Mouse (Mus musculus): Measurements from ENCODE around the gene Eefsec. TPM values are rescaled to one million over a fixed set of nuclear protein-coding genes. Genes with fewer than 3 reads are reported as not detected.

Eefsec gene
- polyA plus RNA-seq, 1 experiment = 15.8 TPM

- TF ChIP-seq POLR2A (IDR thresholded peaks at IDR 0.05; ENCODE audit: low read depth, low read length) = no peak
- no peak for TF ChIP-seq CTCF (IDR thresholded peaks at IDR 0.05; ENCODE audit: extremely low read depth, insufficient read length, insufficient replicate concordance, low read depth, low read length)
- Histone ChIP-seq H3K36me3 (ENCODE audit: control insufficient read depth, insufficient read depth, low read length) (peaks cover 2% of the 10 kb centered on the region; the same call in 1 of the 2 replicates), H3K4me3 (ENCODE audit: low read depth, low read length) (no peak overlapping the region), H3K4me1 (ENCODE audit: control insufficient read depth, insufficient read depth, insufficient read length, low read length) (no peaks in the 10 kb centered on the region), H3K27me3 (ENCODE audit: control insufficient read depth, insufficient read depth, low read length) (no peaks in the 10 kb centered on the region), H3K27ac (ENCODE audit: insufficient read depth, low read depth, low read length) (no peak overlapping the region)
- 82% methylated on average over 9 of the region's 9 CpGs for WGBS
Measured at GRCm38 (mm10) chr6:88313937-88314336, 132.4 kb downstream of the Eefsec start.

- Histone ChIP-seq H3K27ac (ENCODE audit: insufficient read depth, low read depth, low read length) (no peak overlapping the region), H3K4me1 (ENCODE audit: control insufficient read depth, insufficient read depth, insufficient read length, low read length) (peaks cover 6% of the 10 kb centered on the region), H3K27me3 (ENCODE audit: control insufficient read depth, insufficient read depth, low read length) (no peaks in the 10 kb centered on the region), H3K36me3 (ENCODE audit: control insufficient read depth, insufficient read depth, low read length) (peaks cover 2% of the 10 kb centered on the region; the same call in 1 of the 2 replicates), H3K4me3 (ENCODE audit: low read depth, low read length) (no peak overlapping the region)
- TF ChIP-seq POLR2A (IDR thresholded peaks at IDR 0.05; ENCODE audit: low read depth, low read length) = no peak
- no peak for TF ChIP-seq CTCF (IDR thresholded peaks at IDR 0.05; ENCODE audit: extremely low read depth, insufficient read length, insufficient replicate concordance, low read depth, low read length)
- WGBS = 95% methylated on average over 10 of the region's 10 CpGs
Measured at GRCm38 (mm10) chr6:88311593-88311992, 134.7 kb downstream of the Eefsec start.

GRCm38 (mm10) chr6:88306100-88306746 lies 140.1 kb downstream of the Eefsec start:
- WGBS = 19% methylated on average over 4 of the region's 4 CpGs
- Histone ChIP-seq H3K27ac (ENCODE audit: insufficient read depth, low read depth, low read length) (peak overlapping the region; percentile 72), H3K27me3 (ENCODE audit: control insufficient read depth, insufficient read depth, low read length) (no peaks in the 10 kb centered on the region), H3K4me3 (ENCODE audit: low read depth, low read length) (no peak overlapping the region), H3K4me1 (ENCODE audit: control insufficient read depth, insufficient read depth, insufficient read length, low read length) (peaks cover 13% of the 10 kb centered on the region), H3K36me3 (ENCODE audit: control insufficient read depth, insufficient read depth, low read length) (no peaks in the 10 kb centered on the region)
- no peak for TF ChIP-seq CTCF (IDR thresholded peaks at IDR 0.05; ENCODE audit: extremely low read depth, insufficient read length, insufficient replicate concordance, low read depth, low read length)
- TF ChIP-seq POLR2A (IDR thresholded peaks at IDR 0.05; ENCODE audit: low read depth, low read length) = no peak

GRCm38 (mm10) chr6:88301234-88301633 lies 145.1 kb downstream of the Eefsec start:
- TF ChIP-seq POLR2A (IDR thresholded peaks at IDR 0.05; ENCODE audit: low read depth, low read length) = no peak
- no peak for TF ChIP-seq CTCF (IDR thresholded peaks at IDR 0.05; ENCODE audit: extremely low read depth, insufficient read length, insufficient replicate concordance, low read depth, low read length)

GRCm38 (mm10) chr6:88299491-88299890 lies 146.8 kb downstream of the Eefsec start:
- Histone ChIP-seq H3K27me3 (ENCODE audit: control insufficient read depth, insufficient read depth, low read length) (no peaks in the 10 kb centered on the region), H3K27ac (ENCODE audit: insufficient read depth, low read depth, low read length) (no peak overlapping the region), H3K36me3 (ENCODE audit: control insufficient read depth, insufficient read depth, low read length) (0 out of 2 replicates have a peak, but pooled peaks cover 2% of the 10 kb centered on the region), H3K4me1 (ENCODE audit: control insufficient read depth, insufficient read depth, insufficient read length, low read length) (peaks cover 13% of the 10 kb centered on the region; the same call in 1 of the 2 replicates), H3K4me3 (ENCODE audit: low read depth, low read length) (no peak overlapping the region)
- TF ChIP-seq CTCF (IDR thresholded peaks at IDR 0.05; ENCODE audit: extremely low read depth, insufficient read length, insufficient replicate concordance, low read depth, low read length) (no peak), POLR2A (IDR thresholded peaks at IDR 0.05; ENCODE audit: low read depth, low read length) (no peak)
- 41% methylated on average over 2 of the region's 2 CpGs for WGBS

More at GRCm38 (mm10) chr6:88301234-88301633, 145.1 kb downstream of the Eefsec start:
- peaks cover 18% of the 10 kb centered on the region; the same call in 1 of the 2 replicates for H3K4me1 ChIP-seq (ENCODE audit: control insufficient read depth, insufficient read depth, insufficient read length, low read length)
- H3K4me3 ChIP-seq (ENCODE audit: low read depth, low read length) = no peak overlapping the region
- H3K36me3 ChIP-seq (ENCODE audit: control insufficient read depth, insufficient read depth, low read length) = 0 out of 2 replicates have a peak, but pooled peaks cover 2% of the 10 kb centered on the region
- H3K27me3 ChIP-seq (ENCODE audit: control insufficient read depth, insufficient read depth, low read length) = no peaks in the 10 kb centered on the region
- H3K27ac ChIP-seq (ENCODE audit: insufficient read depth, low read depth, low read length) = no peak overlapping the region
- WGBS = 83% methylated on average over 7 of the region's 7 CpGs

- Histone ChIP-seq H3K27me3 (ENCODE audit: control insufficient read depth, insufficient read depth, low read length) (no peaks in the 10 kb centered on the region), H3K4me3 (ENCODE audit: low read depth, low read length) (no peak overlapping the region), H3K36me3 (ENCODE audit: control insufficient read depth, insufficient read depth, low read length) (0 out of 2 replicates have a peak, but pooled peaks cover 1% of the 10 kb centered on the region), H3K4me1 (ENCODE audit: control insufficient read depth, insufficient read depth, insufficient read length, low read length) (peaks cover 10% of the 10 kb centered on the region), H3K27ac (ENCODE audit: insufficient read depth, low read depth, low read length) (no peak overlapping the region)
- TF ChIP-seq POLR2A (IDR thresholded peaks at IDR 0.05; ENCODE audit: low read depth, low read length) (no peak), CTCF (IDR thresholded peaks at IDR 0.05; ENCODE audit: extremely low read depth, insufficient read length, insufficient replicate concordance, low read depth, low read length) (no peak)
- WGBS = 42% methylated on average over 4 of the region's 4 CpGs
Measured at GRCm38 (mm10) chr6:88292274-88292909, 153.9 kb downstream of the Eefsec start.

GRCm38 (mm10) chr6:88290129-88290766 lies 156.1 kb downstream of the Eefsec start:
- Histone ChIP-seq H3K27me3 (ENCODE audit: control insufficient read depth, insufficient read depth, low read length) (no peaks in the 10 kb centered on the region), H3K36me3 (ENCODE audit: control insufficient read depth, insufficient read depth, low read length) (no peaks in the 10 kb centered on the region), H3K4me3 (ENCODE audit: low read depth, low read length) (no peak overlapping the region), H3K27ac (ENCODE audit: insufficient read depth, low read depth, low read length) (no peak overlapping the region), H3K4me1 (ENCODE audit: control insufficient read depth, insufficient read depth, insufficient read length, low read length) (peaks cover 10% of the 10 kb centered on the region)
- TF ChIP-seq CTCF (IDR thresholded peaks at IDR 0.05; ENCODE audit: extremely low read depth, insufficient read length, insufficient replicate concordance, low read depth, low read length) = no peak
- TF ChIP-seq POLR2A (IDR thresholded peaks at IDR 0.05; ENCODE audit: low read depth, low read length) = no peak
- 78% methylated on average over 6 of the region's 6 CpGs for WGBS

All from small intestine, adult 2 months (tissue).